Mouse (Mus musculus): ENCODE data around the gene Sat2.

Sat2 gene

DNA sequence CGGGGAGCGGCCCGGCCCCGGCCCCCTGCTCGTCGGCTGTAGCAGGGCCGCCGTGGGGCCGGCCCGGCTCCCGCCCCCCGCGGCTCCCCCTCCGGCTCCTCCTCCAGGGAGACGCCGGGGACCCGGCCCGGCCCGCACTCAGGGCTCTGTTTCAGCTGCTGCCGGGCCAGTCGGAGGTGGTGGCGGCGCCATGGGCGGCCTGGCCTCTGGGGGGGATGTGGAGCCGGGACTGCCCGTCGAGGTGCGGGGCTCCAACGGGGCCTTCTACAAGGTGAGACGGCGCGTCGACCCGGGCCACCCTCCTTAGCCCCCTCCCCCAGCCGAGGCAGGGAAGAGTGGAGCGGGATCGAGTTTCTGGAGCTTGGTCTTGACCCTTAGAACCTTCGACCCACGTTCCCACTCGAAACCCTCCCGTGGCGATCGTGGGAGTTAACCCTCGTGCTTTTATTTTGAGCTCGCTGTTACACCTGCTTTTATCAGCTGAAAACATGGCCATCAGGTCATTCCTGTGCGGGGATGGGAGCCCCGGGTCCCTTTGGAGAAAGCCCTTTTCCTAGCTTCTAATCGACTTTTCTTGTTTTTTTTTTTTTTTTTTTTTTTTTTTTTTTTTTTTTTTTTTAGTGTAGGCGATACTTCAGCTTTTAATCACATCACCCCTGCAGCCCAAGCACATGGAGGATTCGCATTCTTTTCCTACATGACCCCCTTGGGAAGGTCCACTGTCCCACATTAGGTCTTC is 11.5 kb downstream of the Sat2 start:
- DNase-seq (ENCODE audit: low spot score), result peak; percentile 42

DNA sequence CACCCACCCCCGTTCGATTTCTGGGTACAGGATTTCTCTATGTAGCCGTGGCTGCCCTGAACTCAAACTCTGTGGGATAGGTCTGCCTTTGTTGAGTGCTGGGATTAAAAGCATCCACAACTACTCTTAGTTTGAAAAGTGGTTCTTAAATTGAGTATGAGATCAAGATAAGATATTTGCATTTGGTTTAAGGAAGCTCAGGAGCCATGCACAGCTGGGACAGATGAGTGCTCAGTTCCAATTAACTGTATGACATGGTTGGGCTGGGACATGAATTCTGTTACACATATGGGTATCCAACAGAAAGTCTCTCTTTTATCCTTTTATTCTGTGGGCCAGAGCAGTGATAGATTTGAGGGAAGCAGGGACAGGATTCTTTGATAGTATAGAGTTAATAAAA is 13.6 kb downstream of the Sat2 start:
- no peak for DNase-seq (ENCODE audit: low spot score)

DNA sequence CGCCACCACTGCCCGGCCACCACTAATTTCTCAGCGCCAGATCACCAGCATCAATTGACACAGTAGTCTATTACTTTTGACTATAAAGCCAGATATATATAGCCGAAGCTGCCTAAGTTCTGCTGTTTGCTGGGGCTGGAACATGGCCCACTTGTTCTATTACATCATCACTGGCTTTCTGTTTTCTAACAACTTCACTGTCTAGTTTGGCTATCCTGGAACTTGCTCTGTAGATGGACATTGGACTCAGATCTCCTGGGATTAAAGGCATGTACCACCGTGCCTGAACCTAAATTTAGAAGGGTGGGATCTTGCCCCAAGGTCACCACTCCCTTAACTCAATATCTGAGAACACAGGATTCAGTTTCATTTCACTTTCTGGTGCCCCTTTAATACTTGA is 24.0 kb downstream of the Sat2 start:
- DNase-seq (ENCODE audit: low spot score), result no peak

DNA sequence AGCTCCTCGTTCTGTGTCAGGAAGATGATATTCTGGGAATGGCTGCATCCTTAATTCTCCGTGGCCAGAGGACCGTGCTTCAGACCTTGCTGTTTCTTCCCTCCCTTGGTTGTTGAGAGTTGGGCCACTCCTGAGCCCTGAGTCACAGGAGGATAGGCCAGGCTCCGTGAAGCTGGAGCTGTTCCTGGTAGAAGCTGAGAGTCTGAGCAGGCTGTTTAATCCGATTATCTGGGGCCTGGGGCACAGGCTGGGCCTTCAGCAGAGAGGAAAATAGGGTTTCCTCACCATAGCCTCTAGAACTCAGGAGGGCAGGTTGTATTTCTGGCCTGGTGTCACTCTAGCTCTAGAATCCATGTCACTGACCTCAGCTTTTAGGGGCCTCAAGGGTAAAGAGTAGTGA is 31.6 kb downstream of the Sat2 start:
- no peak for DNase-seq (ENCODE audit: low spot score)

DNA sequence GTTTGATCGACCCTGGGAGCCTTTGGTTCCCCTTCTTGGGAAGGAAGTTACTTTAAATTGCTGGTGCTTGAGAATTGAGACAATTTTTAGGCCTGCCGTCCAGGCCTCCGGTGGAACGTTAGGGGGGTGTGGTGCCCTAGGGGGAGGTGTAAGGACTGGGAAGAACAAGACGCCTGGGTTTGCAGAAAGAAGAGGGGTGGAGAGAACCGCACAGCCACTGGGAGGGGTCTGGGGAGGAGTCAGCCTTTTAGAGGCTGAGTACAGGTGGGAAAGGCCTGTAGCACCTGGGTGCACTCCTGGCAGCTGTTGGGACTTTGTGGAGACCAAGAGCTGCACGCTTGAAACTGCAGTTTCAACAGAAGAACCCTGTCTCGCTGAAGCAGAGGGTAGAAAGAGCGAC is 32.9 kb downstream of the Sat2 start:
- DNase-seq (ENCODE audit: low spot score), result no peak

DNA sequence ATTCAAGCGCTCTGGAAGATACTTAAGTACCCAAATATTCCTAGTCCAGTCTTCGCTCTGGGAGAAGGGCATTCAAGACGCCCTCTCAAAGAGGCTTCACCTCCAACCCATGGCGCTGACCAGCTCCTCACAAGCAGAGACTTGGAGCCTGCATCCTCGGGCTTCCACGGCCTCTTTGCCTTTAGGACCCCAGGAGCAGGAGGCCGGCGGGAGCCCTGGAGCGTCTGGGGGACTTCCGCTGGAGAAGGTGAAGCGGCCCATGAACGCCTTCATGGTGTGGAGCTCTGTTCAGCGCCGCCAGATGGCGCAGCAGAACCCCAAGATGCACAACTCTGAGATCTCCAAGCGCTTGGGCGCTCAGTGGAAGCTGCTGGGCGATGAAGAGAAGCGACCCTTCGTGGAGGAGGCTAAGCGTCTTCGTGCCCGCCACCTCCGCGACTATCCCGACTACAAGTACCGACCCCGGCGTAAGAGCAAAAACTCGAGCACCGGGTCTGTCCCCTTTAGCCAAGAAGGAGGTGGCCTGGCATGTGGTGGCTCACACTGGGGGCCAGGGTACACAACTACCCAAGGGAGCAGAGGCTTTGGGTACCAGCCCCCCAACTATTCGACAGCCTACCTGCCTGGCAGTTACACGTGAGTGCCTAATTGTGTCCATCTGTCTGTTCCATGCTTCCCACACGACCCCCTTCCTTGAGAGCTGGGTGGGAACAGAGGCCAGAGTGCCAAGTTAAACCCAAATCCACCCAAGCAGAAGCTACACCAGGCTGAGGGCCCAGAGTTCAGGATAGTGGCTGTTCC is 33.6 kb downstream of the Sat2 start, which contains the start of gene Sox15:
Gene Sox15 (plus strand): TSS at position 51 of the 801 bp plus-strand sequence.
- DNase-seq (ENCODE audit: low spot score), result peak; percentile 58

DNA sequence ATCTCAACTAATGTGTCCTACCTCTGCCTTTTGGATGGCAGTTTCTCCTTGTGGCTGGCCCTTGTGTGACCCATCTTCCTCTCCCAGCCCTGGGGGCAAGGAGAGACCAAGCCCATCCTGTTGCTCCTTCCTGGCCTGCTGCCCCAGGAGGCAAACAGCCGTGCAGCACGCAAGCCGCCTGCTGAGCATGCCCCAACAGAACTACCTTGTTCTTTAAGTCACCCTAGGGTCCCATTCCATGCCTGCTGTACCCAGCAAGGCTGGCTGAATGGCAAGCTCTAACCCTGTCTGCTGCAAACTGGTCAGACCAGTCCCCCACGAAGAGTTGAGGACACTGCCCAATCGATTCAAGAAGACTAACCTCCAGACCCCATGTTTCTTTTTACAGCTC is 34.2 kb downstream of the Sat2 start:
- no peak for DNase-seq (ENCODE audit: low spot score)

DNA sequence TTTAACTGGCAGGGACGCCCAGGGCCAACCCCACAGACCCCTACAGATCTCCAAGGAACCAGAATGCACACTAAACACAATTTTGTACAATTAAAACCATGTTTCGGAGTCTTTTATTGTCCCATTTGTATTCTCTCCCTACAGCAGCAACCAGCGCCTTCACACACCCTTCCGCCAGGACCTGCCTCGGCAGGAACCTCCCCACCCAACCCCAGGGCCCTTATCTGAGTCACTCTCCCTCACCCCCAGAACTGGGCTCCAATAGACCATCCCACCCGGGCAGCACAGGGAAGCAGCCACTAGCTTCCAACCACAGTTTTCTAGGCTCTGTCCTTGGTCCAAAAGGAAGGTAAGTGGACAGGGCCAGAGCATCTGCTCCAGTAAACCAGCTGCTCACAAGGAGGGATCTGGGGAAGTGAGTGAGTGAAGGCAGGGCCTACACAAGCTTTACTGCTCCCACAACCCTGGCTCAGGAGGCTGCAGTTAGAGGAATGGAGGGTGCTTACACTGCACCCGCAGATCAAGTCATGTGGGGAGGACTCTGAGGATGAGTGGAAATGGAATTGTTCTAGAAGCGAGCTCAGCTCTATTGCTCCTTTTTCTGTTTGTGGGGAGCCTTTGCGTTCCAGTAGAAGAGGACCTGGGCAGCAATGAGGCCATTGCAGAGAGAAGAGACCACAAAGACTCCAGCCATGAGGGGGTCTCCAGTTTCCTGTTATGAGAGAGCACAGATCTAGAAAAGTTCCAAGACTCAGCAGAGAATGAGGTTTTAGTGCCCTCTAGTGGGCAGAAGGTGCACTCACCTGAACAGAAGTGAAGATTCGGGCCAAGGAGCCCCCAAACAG is 35.0 kb downstream of the Sat2 start:
- peak; percentile 70 for DNase-seq (ENCODE audit: low spot score)

DNA sequence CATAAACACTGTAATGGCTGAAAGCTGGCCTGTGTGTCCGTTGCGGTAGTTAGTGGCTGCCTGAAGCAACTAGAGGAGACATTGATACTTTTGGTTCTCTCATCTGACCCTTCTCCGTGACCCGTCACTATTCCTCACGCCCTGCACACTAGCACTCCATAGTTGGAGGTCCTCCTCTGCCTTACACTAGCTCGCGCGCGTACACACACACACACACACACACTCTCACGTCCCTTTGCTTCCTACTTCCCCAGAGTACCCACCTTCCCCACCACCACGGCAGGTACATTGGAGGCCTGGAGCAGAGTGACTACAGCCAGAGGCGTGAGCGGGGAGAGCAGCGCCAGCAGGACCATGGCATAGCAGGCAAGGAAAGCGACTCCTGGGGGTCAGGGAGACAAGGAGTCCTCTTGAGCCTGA is 35.6 kb downstream of the Sat2 start:
- DNase-seq (ENCODE audit: low spot score), result no peak

DNA sequence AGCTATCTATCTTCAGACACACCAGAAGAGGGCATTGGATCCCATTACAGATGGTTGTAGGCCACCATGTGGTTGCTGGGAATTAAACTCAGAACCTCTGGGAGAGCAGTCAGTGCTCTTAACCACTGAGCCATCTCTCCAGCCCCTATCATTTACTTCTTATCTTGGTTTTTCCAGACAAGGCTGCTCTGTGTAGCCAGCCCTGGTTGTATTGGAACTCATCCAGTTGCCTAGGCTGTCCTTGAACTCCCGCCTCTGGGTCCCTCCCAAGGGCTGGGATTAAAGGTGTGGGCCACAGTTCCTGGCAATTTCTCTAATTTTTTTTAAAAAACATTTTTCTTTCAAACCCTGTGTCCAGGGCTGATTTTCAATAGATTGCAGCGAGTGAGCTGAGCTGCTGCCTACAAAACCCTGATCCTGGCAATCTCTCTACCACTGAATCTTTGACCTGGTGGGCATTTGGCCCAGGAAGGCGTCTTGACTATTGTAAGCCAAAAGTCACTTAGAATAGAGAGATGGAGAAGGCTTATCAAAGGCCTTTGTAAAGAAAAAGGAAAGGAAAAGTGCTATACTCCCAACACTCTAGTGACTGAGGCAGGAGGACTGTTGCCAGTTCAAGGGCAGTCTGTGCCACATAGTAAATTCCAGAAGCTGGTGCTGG is 39.5 kb downstream of the Sat2 start:
- DNase-seq (ENCODE audit: low spot score), result peak; percentile 46

DNA sequence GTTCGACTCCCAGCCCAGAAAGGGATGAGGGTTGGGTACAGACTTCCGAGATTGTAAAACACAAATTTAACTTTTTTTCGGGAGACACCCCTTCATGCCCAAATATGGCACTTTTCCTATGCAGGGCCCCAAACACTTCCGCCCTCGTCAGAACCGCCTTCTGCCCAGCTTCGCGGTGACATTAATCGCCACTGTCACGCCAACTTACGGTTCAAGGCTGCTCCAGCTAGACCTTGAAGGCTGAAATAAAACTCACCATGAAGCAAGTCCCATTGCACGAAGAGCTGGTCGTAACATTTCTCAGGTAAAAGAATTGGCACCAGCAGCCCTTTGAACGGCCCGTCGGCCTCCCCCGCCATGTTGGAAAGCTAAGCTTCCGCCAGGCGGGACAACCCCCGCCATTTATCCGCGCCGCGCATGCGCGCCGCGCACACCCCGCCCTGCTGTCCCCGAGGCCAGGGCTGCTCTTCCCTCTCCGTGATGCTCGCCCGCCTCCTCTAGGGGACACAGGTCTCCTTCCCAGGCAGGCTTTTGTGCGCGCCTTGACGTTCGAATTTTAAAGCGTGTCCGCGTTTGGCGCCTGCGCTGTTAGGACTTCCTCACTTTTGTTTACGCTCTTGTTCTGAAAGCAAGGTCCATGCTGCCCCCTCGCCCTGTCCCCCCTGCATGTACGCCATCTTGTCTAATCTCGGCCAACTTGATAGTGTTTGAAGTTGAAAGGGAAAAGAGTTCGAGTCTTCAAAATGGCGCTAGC is 40.6 kb downstream of the Sat2 start, which contains the start of gene Mpdu1:
Gene Mpdu1 (minus strand): TSS at position 430 of the 754 bp plus-strand sequence.
- peak; percentile 91 for DNase-seq (ENCODE audit: low spot score)

DNA sequence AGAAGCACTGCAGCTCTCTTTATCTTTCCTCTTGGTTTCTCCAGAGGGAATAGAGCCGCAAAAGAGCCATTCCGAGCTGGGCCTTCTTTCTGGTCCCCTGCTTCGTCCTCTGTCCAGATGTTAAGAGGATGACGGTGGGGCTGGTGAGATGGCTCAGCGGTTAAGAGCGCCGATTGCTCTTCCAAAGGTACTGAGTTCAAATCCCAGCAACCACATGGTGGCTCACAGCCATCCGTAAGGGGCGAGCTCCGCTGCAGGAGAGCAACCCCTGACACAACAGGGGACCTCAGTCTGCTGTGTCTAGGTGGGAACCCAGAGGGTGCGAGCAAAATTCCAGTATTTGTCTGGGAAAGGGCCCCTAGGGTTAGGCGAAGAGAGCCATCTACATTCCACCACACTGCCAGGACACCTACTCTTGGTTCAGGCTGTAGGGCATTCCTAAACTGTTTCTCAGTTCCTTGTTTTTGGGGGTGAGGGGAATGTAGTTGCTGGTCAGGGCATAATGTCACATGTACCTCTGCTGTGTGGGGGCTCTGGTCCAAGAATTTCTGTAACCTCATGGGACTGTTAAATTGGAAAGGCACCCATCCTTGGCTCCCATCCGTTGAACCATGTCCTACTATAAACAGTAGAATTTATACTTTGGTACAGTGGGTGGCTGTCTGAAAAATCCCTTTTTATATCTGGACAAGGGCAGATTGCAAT is 41.3 kb downstream of the Sat2 start:
- no peak for DNase-seq (ENCODE audit: low spot score)

DNA sequence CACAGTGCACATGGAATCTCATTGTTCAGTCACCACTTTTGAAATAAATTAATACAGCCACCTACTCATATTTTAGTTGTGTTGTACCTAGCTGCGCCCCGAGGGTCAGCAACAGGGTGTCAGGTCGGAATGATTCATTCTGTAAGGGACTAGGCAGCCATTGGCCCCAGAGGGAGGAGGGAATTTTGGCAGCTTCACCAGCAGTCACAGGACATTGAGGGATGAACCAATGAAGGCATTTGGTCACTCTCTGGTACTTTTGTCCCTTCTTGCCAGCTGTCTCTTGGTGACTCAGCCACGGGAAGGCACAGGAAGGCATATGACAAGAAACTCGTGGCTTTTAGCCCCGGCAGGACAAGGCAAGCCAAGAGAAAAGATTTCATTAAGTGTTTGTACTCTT is 42.0 kb downstream of the Sat2 start:
- DNase-seq (ENCODE audit: low spot score), result no peak

DNA sequence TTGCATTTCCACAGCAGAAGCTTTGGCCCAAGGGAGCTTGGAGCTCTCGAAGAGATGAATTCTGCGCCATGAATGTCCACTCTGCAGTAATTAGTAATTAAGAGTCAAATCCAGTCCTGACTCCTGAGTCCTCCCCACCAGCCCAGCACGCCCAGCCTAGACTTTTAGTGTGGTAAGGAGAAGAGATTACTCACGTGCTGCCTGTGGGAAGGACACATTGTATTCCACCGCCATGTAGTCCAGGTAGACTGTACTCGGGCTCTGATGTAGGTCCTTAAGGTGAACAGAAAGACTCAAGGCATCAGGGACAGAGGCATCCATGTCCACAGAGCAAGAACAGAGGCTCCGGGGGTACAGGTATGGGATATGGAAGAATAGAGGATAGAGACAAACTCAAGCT is 43.0 kb downstream of the Sat2 start:
- DNase-seq (ENCODE audit: low spot score), result no peak

DNA sequence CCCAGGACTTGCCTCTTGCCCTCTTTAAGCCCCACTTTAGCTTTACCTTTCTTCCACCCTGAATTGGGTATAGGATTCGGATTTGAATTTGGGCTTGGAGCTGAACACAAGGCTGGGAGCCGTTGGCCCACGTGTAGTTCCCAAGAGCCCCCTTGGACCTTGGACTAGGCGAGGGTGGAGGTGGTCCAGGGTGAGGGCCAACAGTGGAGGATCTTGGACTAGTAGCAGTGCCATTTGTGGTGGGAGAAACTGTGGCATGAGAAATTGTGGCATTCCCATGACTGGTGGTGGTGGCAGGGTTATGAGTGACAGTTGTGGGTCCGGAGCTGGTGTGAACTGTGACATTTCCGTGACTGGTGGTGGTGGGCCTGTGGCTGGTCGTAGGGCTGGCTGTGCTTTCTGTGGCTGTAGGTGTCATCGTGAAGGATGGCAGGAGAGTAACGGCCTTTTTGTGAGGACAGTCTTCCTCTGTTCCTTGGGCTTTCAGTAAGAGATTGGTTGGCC is 43.7 kb downstream of the Sat2 start:
- no peak for DNase-seq (ENCODE audit: low spot score)

DNA sequence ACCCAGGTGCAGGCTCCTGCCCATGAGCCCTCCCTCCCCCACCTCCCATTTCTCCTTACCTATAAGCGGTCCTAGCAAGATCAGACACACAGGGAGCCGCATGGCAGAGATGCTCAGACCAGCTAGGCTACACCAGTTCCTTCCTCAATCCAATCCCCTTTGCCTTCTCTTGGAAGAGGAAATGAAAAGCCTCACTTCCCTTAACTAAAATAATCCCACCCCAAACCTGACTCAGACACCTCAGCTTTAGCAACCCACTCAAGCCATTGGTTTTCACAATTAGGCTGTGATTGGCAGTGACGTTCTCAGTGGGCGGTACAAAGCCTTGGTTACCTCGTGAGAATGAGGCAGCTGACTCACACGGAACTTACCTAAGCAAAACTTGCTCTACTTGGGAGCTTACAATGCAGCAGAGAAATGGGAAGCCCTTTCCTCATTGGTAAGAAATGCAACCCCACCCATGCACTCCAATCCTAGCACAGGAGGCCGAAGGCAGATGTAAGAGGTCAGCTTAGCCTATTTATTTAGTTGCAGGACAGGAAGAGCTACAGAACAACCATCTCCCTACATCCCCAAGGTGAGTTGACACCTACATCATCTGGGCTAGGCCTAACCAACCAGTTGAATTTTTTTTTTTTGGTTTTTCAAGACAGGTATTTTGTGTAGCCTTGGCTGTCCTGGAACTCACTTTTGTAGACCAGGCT is 44.3 kb downstream of the Sat2 start, which contains the start of gene Cd68:
Gene Cd68 (minus strand): TSS at position 193 of the 704 bp plus-strand sequence.
- peak; percentile 60 for DNase-seq (ENCODE audit: low spot score)

DNA sequence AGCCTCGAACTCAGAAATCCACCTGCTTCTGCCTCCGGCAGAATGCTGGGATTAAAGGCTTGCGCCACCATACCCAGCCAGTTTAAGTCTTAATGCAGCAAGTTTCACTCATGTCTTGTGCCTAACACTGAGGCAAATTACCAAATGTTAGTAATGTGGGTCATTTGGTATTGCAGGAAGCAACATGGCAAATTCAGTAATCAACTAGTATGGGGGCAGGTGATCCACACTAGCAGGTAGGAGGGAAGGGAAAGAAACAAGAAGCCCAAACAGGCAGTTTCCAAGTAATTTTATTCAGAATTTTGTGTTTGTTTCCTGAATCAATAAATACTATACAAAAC is 44.8 kb downstream of the Sat2 start:
- no peak for DNase-seq (ENCODE audit: low spot score)

DNA sequence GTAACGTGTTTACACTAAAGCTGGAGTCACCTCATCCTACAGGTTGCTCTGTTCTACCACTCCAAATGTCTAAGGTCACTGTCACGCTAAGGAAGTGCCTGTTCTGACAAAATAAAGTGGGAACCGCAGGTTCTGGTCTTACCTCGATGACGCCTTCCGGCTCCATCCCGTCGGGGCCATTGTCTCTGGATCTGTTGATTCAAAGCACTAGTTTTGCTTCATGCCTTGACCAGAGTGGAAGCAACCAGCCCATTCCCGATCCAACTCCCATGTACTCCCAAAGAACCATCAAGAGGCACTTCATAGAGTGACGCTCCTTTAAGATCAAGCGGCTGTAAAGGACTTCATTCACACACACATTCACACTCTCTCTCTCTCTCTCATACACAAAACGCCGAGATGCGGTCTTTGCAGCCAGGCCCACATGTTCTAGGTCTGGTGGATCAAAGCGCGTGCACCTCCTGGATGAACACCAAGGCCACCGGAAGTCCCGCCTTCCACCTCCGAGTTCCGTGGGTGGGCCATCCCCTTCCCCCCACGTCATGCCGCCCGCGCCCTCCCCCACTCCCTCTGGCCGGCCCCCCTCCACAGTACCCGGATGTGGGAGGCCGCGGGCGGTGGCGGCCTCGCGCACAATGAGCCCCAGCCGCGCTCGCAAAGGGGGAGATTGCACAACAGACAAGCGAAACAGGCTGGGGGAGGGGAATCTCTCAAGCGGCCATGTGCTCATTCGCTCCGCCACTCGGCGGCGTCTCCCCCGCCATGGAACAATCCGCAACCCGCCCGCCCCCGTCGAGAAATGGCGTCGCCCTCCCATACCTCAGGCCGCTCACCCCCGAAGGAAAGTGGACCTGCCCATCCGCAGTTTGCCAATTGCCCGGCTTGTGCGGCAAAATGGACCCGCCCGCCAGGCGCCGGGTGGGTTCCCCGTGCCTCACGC is 49.2 kb downstream of the Sat2 start:
- peak; percentile 89 for DNase-seq (ENCODE audit: low spot score)

DNA sequence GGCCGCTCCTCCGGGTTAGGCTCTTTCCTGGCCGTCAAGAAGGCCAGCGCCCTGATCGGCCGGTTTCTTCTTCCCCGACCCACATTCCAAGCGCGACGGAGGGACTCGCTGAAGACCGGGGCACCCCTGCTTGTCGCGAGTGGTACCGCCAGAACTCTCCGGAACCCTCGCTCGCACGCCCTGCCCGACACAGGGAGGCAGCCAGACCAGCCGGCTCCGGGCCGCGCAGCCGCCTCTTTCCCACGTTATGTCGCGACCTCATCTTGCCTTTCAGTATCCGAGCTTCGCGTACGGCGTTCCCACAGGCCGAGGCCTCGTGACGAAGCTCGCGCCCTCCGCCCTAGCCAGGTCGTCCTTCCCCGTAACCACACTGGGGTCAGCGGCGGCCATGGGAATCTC is 49.9 kb downstream of the Sat2 start:
- no peak for DNase-seq (ENCODE audit: low spot score)
